Mouse (Mus musculus) ES-Bruce4 (cell line): ENCODE data around the gene Sqstm1. TPM values are rescaled to one million over a fixed set of nuclear protein-coding genes. Genes with fewer than 3 reads are reported as not detected.

Experiments used
- H3K27ac ChIP-seq: 2 replicates; pipeline ENCODE4 v1.5.1; 2012; ENCODE audit warnings: low read length, inconsistent platforms; ENCODE audit not compliant: insufficient read depth
- H3K27me3 ChIP-seq: 2 replicates; pipeline ENCODE4 v1.6.1; 2012; ENCODE audit warnings: mild to moderate bottlenecking, low read length, inconsistent platforms; ENCODE audit not compliant: control insufficient read depth, poor library complexity, insufficient read depth, severe bottlenecking
- H3K36me3 ChIP-seq: 2 replicates; pipeline ENCODE4 v1.6.1; 2012; ENCODE audit warnings: inconsistent platforms, mild to moderate bottlenecking, low read length, moderate library complexity; ENCODE audit not compliant: control insufficient read depth, poor library complexity, insufficient read depth, severe bottlenecking
- H3K4me1 ChIP-seq: one replicate; pipeline ENCODE4 v1.8.1; 2011; ENCODE audit warnings: low read length; ENCODE audit not compliant: control insufficient read depth, insufficient read depth
- H3K4me3 ChIP-seq: 2 replicates; pipeline ENCODE4 v1.5.1; 2011; ENCODE audit warnings: low read depth, mild to moderate bottlenecking, low read length
- H3K9ac ChIP-seq: 2 replicates; pipeline ENCODE4 v1.6.1; 2012; ENCODE audit warnings: low read depth, mild to moderate bottlenecking, inconsistent platforms; ENCODE audit not compliant: poor library complexity, severe bottlenecking
- H3K9me3 ChIP-seq: replicated peaks from 2 replicates; pipeline ENCODE4 v1.6.1; 2012; ENCODE audit warnings: mild to moderate bottlenecking, low read length, inconsistent platforms; ENCODE audit not compliant: control insufficient read depth, poor library complexity, insufficient read depth, severe bottlenecking
- CTCF ChIP-seq: IDR thresholded peaks from one replicate; pipeline ENCODE4 v1.8.1; 2011; ENCODE audit warnings: low read depth, low read length
- EP300 ChIP-seq: IDR thresholded peaks from 2 replicates; pipeline ENCODE4 v1.6.1; 2011; ENCODE audit warnings: low read depth, low read length; ENCODE audit not compliant: insufficient read depth
- POLR2A ChIP-seq: IDR thresholded peaks from one replicate; pipeline ENCODE4 v1.8.1; 2011; ENCODE audit warnings: low read length; ENCODE audit not compliant: insufficient read depth
- polyA plus RNA-seq: library from polyadenylated mRNA; stranded (reverse); fragments of >200 nt; gene quantifications from 2 replicates; pipeline ENCODE4 v1.2.4, GENCODE M21; 2011; ENCODE audit warnings: low read depth; ENCODE audit not compliant: missing spikeins, insufficient read depth, insufficient read length

Sqstm1 gene
- polyA plus RNA-seq, 1 experiment: 259 TPM

- TF ChIP-seq EP300 (no peak), CTCF (no peak), POLR2A (no peak)
- H3K4me1 ChIP-seq: peaks cover 1% of the 10 kb centered on the region
- H3K36me3 ChIP-seq: peaks cover 52% of the 10 kb centered on the region
- H3K27me3 ChIP-seq: no peaks in the 10 kb centered on the region
- no peak overlapping the region for H3K9ac ChIP-seq
- H3K27ac ChIP-seq: no peak overlapping the region
- H3K4me3 ChIP-seq: no peak overlapping the region
- H3K9me3 ChIP-seq: no peaks in the 10 kb centered on the region
Measured at GRCm38 (mm10) chr11:50208039-50208438, 2.6 kb downstream of the Sqstm1 start.

- Histone ChIP-seq H3K4me3 (no peak overlapping the region), H3K27me3 (no peaks in the 10 kb centered on the region), H3K9me3 (no peaks in the 10 kb centered on the region), H3K9ac (no peak overlapping the region), H3K4me1 (peaks cover under 1% of the 10 kb centered on the region), H3K27ac (no peak overlapping the region), H3K36me3 (peaks cover 58% of the 10 kb centered on the region)
- no peak for TF ChIP-seq POLR2A
- TF ChIP-seq EP300: no peak
- no peak for TF ChIP-seq CTCF
Measured at GRCm38 (mm10) chr11:50207344-50207743, 3.3 kb downstream of the Sqstm1 start.

GRCm38 (mm10) chr11:50206037-50206436, 4.6 kb downstream of the Sqstm1 start:
- H3K4me3 ChIP-seq: no peak overlapping the region
- H3K9me3 ChIP-seq: no peaks in the 10 kb centered on the region

GRCm38 (mm10) chr11:50205434-50205833, 5.2 kb downstream of the Sqstm1 start:
- peaks cover 77% of the 10 kb centered on the region for H3K36me3 ChIP-seq
- H3K27ac ChIP-seq: no peak overlapping the region
- TF ChIP-seq POLR2A: no peak
- TF ChIP-seq EP300: no peak
- no peak for TF ChIP-seq CTCF
- H3K9ac ChIP-seq: no peak overlapping the region
- no peaks in the 10 kb centered on the region for H3K9me3 ChIP-seq
- H3K27me3 ChIP-seq: no peaks in the 10 kb centered on the region
- H3K4me3 ChIP-seq: no peak overlapping the region
- no peaks in the 10 kb centered on the region for H3K4me1 ChIP-seq

More at GRCm38 (mm10) chr11:50206037-50206436, 4.6 kb downstream of the Sqstm1 start:
- Histone ChIP-seq H3K27ac (no peak overlapping the region), H3K36me3 (peaks cover 71% of the 10 kb centered on the region), H3K4me1 (no peaks in the 10 kb centered on the region), H3K27me3 (no peaks in the 10 kb centered on the region), H3K9ac (no peak overlapping the region)
- no peak for TF ChIP-seq EP300

- no peaks in the 10 kb centered on the region for H3K4me1 ChIP-seq
- no peak overlapping the region for H3K4me3 ChIP-seq
- no peaks in the 10 kb centered on the region for H3K27me3 ChIP-seq
- H3K9ac ChIP-seq: no peak overlapping the region
- no peak overlapping the region for H3K27ac ChIP-seq
- no peaks in the 10 kb centered on the region for H3K9me3 ChIP-seq
- peaks cover 91% of the 10 kb centered on the region for H3K36me3 ChIP-seq
- no peak for TF ChIP-seq EP300
Measured at GRCm38 (mm10) chr11:50203302-50203827, 7.3 kb downstream of the Sqstm1 start.

- TF ChIP-seq POLR2A (no peak), CTCF (no peak), EP300 (no peak)
- no peak overlapping the region for H3K4me3 ChIP-seq
- H3K27ac ChIP-seq: no peak overlapping the region
- peaks cover 75% of the 10 kb centered on the region for H3K36me3 ChIP-seq
- no peaks in the 10 kb centered on the region for H3K27me3 ChIP-seq
- no peak overlapping the region for H3K9ac ChIP-seq
- H3K4me1 ChIP-seq: no peaks in the 10 kb centered on the region
- no peaks in the 10 kb centered on the region for H3K9me3 ChIP-seq
Measured at GRCm38 (mm10) chr11:50201590-50201989, 9.0 kb downstream of the Sqstm1 start.
